Mouse (Mus musculus) layer of hippocampus, postnatal 14 days (tissue): ENCODE data around the gene Auts2. TPM values are rescaled to one million over a fixed set of nuclear protein-coding genes. Genes with fewer than 3 reads are reported as not detected.

Experiments
- DNase-seq, 2 experiments: peaks; one replicate each; pipeline ENCODE4 v3.0.0; 2021 to 2022; ENCODE audit warnings: low spot score in 2 of 2, mixed read lengths in 1 of 2
- total RNA-seq, 2 experiments: library from RNA; stranded (reverse); gene quantifications; 2 replicates each; pipeline ENCODE4 v1.2.3; 2021

Auts2 gene
- total RNA-seq, 2 experiments from 2014 or later, result 134 to 151 TPM

GRCm38 (mm10) chr5:131643176-131644174 lies 899.7 kb downstream of the Auts2 start:
- peak; percentile 48 to 77 for DNase-seq

GRCm38 (mm10) chr5:131642752-131643151 lies 900.4 kb downstream of the Auts2 start:
- DNase-seq, result no peak

- DNase-seq, result no peak
Observed at GRCm38 (mm10) chr5:131636431-131636830, 906.7 kb downstream of the Auts2 start.

DNA sequence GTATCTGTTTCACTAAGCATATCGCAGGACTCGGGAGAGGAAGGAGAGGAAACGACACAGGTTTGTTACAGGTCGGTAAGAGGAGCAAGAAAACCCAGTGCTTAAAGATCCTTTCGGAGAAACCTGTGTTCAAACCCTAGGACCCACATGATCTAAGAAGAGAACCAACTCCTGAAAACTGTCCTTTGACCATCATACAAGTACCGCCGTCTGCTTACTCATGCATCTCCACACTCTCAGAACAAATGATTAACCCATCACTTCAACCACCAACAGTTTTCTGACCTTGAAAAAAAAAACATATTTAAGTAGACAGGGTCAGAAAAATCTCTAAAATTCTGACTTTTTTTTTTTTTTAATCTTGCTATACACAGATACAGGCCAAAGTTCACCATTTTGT lies 908.4 kb downstream of the Auts2 start:
- no peak for DNase-seq

DNA sequence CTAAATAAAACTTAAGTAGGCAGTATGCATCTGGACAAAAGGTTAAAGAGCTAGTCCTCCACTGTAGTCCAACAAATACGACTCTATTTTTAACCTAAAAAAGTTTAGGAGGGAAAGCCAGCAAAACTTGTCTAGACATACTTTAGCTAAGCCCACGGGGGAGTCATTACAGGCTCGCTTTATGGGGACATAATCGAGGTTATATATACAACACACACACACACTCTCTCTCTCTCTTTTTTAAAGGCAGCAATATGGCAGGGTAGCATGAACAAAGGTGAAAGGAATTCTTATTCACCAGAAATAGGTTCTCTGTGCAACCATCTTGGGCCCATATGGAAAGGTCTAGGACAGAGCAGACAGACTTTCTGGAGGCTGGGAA lies 911.2 kb downstream of the Auts2 start:
- DNase-seq, result no peak

- no peak for DNase-seq
Observed at GRCm38 (mm10) chr5:131631038-131631997, 911.8 kb downstream of the Auts2 start.

GRCm38 (mm10) chr5:131630577-131630976 lies 912.6 kb downstream of the Auts2 start:
- no peak for DNase-seq

DNA sequence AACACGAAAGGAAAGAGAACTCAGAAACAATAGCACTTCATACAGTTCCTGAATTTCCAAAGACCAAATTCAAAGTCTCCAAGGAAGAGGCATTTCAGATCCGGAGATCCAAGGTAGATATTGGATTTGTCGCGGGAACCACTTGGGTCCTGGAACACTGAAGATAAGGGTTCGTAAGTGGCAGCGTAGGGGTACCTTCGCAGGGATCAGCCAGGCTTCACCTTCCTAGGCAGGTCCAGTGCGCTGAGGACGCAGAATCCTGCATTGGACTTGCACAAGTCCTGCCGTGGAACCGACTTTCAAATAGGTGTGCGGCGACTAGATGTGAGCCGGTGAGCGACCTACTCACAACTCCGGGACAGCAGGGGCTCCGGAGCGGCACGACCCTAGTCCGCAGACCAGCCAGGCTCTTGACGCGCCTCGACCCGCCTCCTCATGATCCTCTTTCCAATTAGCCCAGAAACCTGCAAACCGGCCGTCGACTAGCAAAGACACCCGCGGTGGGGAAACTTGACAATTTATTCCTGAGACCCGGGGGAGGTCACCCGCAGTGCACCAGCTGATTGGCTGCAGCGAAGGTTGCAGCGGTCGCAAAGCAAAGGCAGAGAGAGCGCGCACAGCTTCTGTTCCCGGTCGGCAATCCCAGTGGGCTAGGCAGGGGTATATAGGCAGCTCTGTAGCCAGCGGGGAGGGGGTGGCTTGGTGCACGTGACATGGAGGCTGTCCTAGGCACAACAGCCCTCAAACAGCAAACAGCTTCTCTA lies 926.8 kb downstream of the Auts2 start:
- peak; percentile 56 to 71 for DNase-seq

DNA sequence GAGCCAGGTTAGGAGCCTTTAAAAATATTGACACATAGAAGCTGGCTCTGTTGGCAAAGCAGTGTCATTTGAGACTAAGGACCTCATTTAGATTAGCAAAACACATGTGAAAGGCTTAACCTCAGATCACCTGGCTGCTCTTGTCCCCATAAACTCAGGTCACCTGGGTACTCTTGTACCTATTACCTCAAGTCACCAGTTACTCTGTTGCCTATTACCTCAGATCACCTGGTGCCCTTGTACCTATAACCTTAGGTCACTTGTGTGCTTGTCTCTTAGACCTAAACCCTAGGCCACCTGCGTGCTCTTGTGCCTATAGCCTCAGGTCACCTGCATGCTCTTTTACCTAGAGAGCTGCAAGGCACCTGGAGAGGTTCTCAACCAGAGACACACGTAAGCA lies 928.9 kb downstream of the Auts2 start:
- DNase-seq, result no peak

DNA sequence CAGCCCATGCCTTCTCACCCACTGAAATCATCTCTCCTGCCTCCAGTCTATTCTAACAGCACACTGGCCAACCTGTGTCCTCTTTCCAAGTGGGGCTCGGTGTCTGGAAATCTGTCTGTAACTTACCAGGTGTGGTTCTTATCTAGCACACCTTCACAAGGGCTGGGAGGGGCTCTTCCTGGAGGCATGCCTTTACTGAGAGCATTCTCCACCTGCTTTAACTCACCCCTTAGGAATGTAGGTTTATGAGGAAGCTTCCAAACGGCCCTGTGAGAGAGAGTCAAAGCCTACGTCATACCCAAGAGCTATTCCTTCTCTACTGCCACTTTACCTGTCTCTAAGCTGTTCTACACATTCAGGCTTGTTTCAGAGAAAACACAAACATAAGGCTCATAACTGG lies 929.8 kb downstream of the Auts2 start:
- no peak for DNase-seq

DNA sequence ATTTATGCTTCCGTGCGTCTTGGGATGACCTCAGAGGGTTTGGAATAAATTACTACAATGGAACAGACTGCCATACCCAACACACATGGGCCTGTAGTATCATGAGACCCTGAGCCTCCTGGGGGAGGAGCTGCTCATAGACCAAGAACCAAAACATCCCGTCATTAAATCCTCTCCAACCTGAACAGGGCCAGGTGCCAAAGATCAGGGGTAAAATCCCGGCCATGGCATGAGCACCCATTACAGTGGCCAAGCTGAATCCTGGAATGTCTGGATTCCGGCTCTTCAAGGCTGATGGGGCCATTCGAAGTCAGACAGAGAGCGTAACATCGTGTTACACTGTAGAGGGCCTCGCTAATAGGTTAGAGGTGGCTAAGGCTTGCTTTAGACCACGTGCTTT lies 932.4 kb downstream of the Auts2 start:
- no peak for DNase-seq

DNA sequence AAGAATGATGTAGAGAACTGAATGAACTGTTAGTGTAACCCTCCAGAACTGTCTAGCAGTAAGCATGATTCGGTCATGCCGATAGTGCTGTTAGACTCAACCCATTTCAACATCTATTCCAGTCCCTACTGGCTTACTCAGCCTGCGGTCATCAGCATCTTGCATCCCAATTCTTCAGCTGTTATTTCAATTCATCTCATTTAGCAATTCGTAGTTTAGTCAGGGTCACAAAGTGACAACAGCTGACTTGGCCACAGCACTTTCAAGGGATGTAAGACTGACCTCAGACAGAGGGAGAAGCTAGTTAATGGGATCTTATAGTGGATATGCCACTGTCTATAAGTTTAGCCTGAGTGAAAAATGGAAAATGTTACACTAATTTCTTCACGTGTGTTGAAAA lies 936.4 kb downstream of the Auts2 start:
- DNase-seq, result no peak

GRCm38 (mm10) chr5:131601934-131602692 lies 941.0 kb downstream of the Auts2 start:
- DNase-seq, result no peak

GRCm38 (mm10) chr5:131600325-131601125 lies 942.6 kb downstream of the Auts2 start:
- peak; percentile 54 to 74 for DNase-seq

GRCm38 (mm10) chr5:131597503-131597902 lies 945.6 kb downstream of the Auts2 start:
- DNase-seq, result no peak

DNA sequence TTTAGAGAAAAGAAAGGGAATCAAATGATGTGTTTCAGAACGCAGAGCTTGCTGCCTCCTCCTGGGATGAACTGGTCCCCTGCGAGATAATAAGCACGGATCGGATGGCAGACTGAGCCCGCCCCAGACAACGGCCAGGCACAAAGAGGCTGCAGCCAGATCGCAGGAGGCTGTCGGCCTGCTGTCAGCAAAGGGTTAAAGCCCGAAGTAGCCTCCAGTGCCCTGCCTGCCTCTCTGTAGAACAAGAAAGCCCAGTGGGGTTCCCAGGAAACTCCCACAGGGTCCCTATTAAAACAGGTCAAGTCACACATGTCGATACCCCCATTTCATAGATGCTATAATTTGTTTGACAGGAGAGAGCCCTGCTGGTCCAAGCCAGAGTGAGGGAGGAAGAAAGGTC lies 946.6 kb downstream of the Auts2 start:
- no peak for DNase-seq

DNA sequence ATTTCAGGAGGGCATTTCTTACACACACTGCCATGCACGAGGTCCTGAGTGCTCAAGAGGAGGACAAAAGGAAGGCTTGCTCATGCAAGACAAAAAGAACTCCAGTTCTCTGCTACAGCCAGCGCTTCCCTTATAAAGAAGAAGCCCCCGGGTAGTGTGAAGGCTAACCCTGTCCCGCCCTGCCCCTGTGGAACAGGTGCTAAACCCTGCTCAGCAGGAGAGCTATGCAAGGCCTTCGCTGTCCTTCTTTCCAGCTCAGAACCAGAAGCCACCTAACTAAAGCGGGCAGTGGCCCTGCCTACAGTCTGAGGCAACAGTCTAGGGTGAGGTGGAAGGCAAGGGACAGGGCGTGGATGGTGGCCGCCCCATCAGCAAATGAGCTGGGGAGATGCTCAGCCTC lies 947.4 kb downstream of the Auts2 start:
- DNase-seq, result no peak

DNA sequence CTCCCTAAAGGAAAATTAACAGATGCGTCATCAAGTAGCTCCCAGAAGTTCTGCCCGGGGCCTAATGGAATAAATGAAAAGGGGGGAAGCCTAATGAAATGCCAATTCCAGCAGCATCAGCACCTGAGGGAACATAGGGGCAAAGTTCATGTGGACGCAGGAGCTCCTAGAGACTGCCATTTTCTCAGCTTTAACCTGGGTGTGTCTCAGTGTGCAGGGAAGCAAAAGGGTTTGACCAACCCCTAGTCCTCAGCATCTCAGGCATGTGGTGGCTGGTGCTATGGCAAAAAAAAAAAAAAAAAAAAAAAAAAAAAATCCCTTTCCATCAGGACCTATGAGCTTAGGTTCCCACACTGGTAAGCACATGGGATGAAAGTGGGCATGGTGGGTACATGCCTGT lies 948.5 kb downstream of the Auts2 start:
- DNase-seq, result no peak

GRCm38 (mm10) chr5:131593261-131593660 lies 949.9 kb downstream of the Auts2 start:
- no peak for DNase-seq
